Mouse (Mus musculus): ENCODE results near the gene Got2. TPM values are rescaled to one million over a fixed set of nuclear protein-coding genes. Genes with fewer than 3 reads are reported as not detected.

The Got2 gene
- total and polyA plus RNA-seq, 2 experiments from 2014 or later, result 198 to 208 TPM

- Histone ChIP-seq H3K4me3 (ENCODE audit: low read depth, low read length) (no peak overlapping the region), H3K4me1 (ENCODE audit: insufficient read depth) (peaks cover 10% of the 10 kb centered on the region; the same call in 1 of the 2 replicates), H3K4me2 (ENCODE audit: low read depth) (no peak overlapping the region), H3K36me3 (ENCODE audit: insufficient read depth) (no peaks in the 10 kb centered on the region), H3K27me3 (ENCODE audit: insufficient read depth, low read length) (no peaks in the 10 kb centered on the region), H3K9me3 (ENCODE audit: low read length) (no peaks in the 10 kb centered on the region), H3K9ac (no peak overlapping the region), H3K27ac (ENCODE audit: low read depth, low read length) (no peak overlapping the region)
- ATAC-seq, result no peak
- no peak for DNase-seq
- TF ChIP-seq CTCF (IDR thresholded peaks at IDR 0.05; ENCODE audit: low read depth), result no peak
- 77% methylated on average over 5 of the region's 5 CpGs for WGBS
These were observed 3.0 kb downstream of the Got2 start for GRCm38 (mm10) chr8:95885271-95885841.

GRCm38 (mm10) chr8:95884491-95884890 lies 3.9 kb downstream of the Got2 start:
- WGBS, result 77% methylated on average over 12 of the region's 12 CpGs
- Histone ChIP-seq H3K36me3 (ENCODE audit: insufficient read depth) (no peaks in the 10 kb centered on the region), H3K4me3 (ENCODE audit: low read depth, low read length) (no peak overlapping the region), H3K4me2 (ENCODE audit: low read depth) (no peak overlapping the region), H3K9ac (no peak overlapping the region), H3K27ac (ENCODE audit: low read depth, low read length) (no peak overlapping the region), H3K27me3 (ENCODE audit: insufficient read depth, low read length) (no peaks in the 10 kb centered on the region), H3K9me3 (ENCODE audit: low read length) (no peaks in the 10 kb centered on the region), H3K4me1 (ENCODE audit: insufficient read depth) (peaks cover 10% of the 10 kb centered on the region; the same call in 1 of the 2 replicates)
- no peak for TF ChIP-seq CTCF (IDR thresholded peaks at IDR 0.05; ENCODE audit: low read depth)
- no peak for DNase-seq
- ATAC-seq, result no peak

- TF ChIP-seq CTCF (IDR thresholded peaks at IDR 0.05; ENCODE audit: low read depth), result no peak
- WGBS, result 88% methylated on average over 9 of the region's 9 CpGs
- Histone ChIP-seq H3K4me2 (ENCODE audit: low read depth) (no peak overlapping the region), H3K4me1 (ENCODE audit: insufficient read depth) (0 out of 2 replicates have a peak, but pooled peaks cover 7% of the 10 kb centered on the region), H3K4me3 (ENCODE audit: low read depth, low read length) (no peak overlapping the region), H3K9ac (no peak overlapping the region), H3K27me3 (ENCODE audit: insufficient read depth, low read length) (no peaks in the 10 kb centered on the region), H3K36me3 (ENCODE audit: insufficient read depth) (peaks cover 3% of the 10 kb centered on the region), H3K9me3 (ENCODE audit: low read length) (no peaks in the 10 kb centered on the region), H3K27ac (ENCODE audit: low read depth, low read length) (no peak overlapping the region)
- ATAC-seq (no peak), DNase-seq (no peak)
These were observed 6.2 kb downstream of the Got2 start for GRCm38 (mm10) chr8:95882191-95882590.

GRCm38 (mm10) chr8:95881576-95881975 lies 6.8 kb downstream of the Got2 start:
- H3K4me2 ChIP-seq (ENCODE audit: low read depth), result no peak overlapping the region
- TF ChIP-seq CTCF (IDR thresholded peaks at IDR 0.05; ENCODE audit: low read depth), result no peak
- H3K9me3 ChIP-seq (ENCODE audit: low read length), result no peaks in the 10 kb centered on the region
- ATAC-seq (no peak), DNase-seq (no peak)
- H3K27me3 ChIP-seq (ENCODE audit: insufficient read depth, low read length), result no peaks in the 10 kb centered on the region
- H3K9ac ChIP-seq, result no peak overlapping the region
- no peak overlapping the region for H3K27ac ChIP-seq (ENCODE audit: low read depth, low read length)
- no peak overlapping the region for H3K4me3 ChIP-seq (ENCODE audit: low read depth, low read length)
- 0 out of 2 replicates have a peak, but pooled peaks cover under 1% of the 10 kb centered on the region for H3K4me1 ChIP-seq (ENCODE audit: insufficient read depth)
- peaks cover 9% of the 10 kb centered on the region for H3K36me3 ChIP-seq (ENCODE audit: insufficient read depth)
- WGBS, result 96% methylated on average over 3 of the region's 3 CpGs

- peaks cover 20% of the 10 kb centered on the region for H3K36me3 ChIP-seq (ENCODE audit: insufficient read depth)
- no peaks in the 10 kb centered on the region for H3K27me3 ChIP-seq (ENCODE audit: insufficient read depth, low read length)
- no peak overlapping the region for H3K27ac ChIP-seq (ENCODE audit: low read depth, low read length)
- H3K9me3 ChIP-seq (ENCODE audit: low read length), result no peaks in the 10 kb centered on the region
- no peak overlapping the region for H3K4me3 ChIP-seq (ENCODE audit: low read depth, low read length)
- WGBS, result 87% methylated on average over 4 of the region's 4 CpGs
- no peaks in the 10 kb centered on the region for H3K4me1 ChIP-seq (ENCODE audit: insufficient read depth)
- H3K9ac ChIP-seq, result no peak overlapping the region
- TF ChIP-seq CTCF (IDR thresholded peaks at IDR 0.05; ENCODE audit: low read depth), result no peak
- H3K4me2 ChIP-seq (ENCODE audit: low read depth), result no peak overlapping the region
- ATAC-seq, result no peak
- DNase-seq, result no peak
These were observed 8.5 kb downstream of the Got2 start for GRCm38 (mm10) chr8:95879823-95880222.

- Histone ChIP-seq H3K9ac (peak overlapping the region; percentile 31; the same call in 1 of the 2 replicates), H3K27ac (ENCODE audit: low read depth, low read length) (no peak overlapping the region), H3K9me3 (ENCODE audit: low read length) (no peaks in the 10 kb centered on the region), H3K36me3 (ENCODE audit: insufficient read depth) (peaks cover 27% of the 10 kb centered on the region), H3K4me3 (ENCODE audit: low read depth, low read length) (peak overlapping the region; percentile 17; the same call in 1 of the 2 replicates), H3K4me1 (ENCODE audit: insufficient read depth) (no peaks in the 10 kb centered on the region), H3K27me3 (ENCODE audit: insufficient read depth, low read length) (no peaks in the 10 kb centered on the region), H3K4me2 (ENCODE audit: low read depth) (peak overlapping the region; percentile 40)
- DNase-seq (peak; percentile 67), ATAC-seq (peak; percentile 27; the same call in 1 of the 2 replicates)
- no peak for TF ChIP-seq CTCF (IDR thresholded peaks at IDR 0.05; ENCODE audit: low read depth)
- WGBS, result 22% methylated on average over 12 of the region's 12 CpGs
These were observed 10.0 kb downstream of the Got2 start for GRCm38 (mm10) chr8:95878176-95878962.

GRCm38 (mm10) chr8:95875270-95875669 lies 13.1 kb downstream of the Got2 start:
- Histone ChIP-seq H3K36me3 (ENCODE audit: insufficient read depth) (peaks cover 54% of the 10 kb centered on the region), H3K27ac (ENCODE audit: low read depth, low read length) (no peak overlapping the region), H3K9ac (no peak overlapping the region), H3K27me3 (ENCODE audit: insufficient read depth, low read length) (no peaks in the 10 kb centered on the region), H3K9me3 (ENCODE audit: low read length) (no peaks in the 10 kb centered on the region), H3K4me2 (ENCODE audit: low read depth) (no peak overlapping the region), H3K4me3 (ENCODE audit: low read depth, low read length) (no peak overlapping the region), H3K4me1 (ENCODE audit: insufficient read depth) (no peaks in the 10 kb centered on the region)
- 94% methylated on average over 7 of the region's 7 CpGs for WGBS
- DNase-seq, result no peak
- no peak for ATAC-seq
- no peak for TF ChIP-seq CTCF (IDR thresholded peaks at IDR 0.05; ENCODE audit: low read depth)

Data from forebrain, postnatal 0 days (tissue).